In genomic region chr5:129583761-129584582, GRCm38 (mm10) we compare ENCODE assay signal across 8 mouse cellular contexts. TPM values are rescaled to one million over a fixed set of nuclear protein-coding genes. Genes with fewer than 3 reads are reported as not detected.
DNase-seq lines count a peak whose midpoint lies in the region; ATAC-seq and TF ChIP-seq lines count a peak whose summit lies in the region.

TSS of gene Mmp17 (plus strand) at chr5:129584169.

- no peak within 1 kb of the TSS for H3K27ac ChIP-seq in heart, embryonic 11.5 days (ENCODE audit: low read depth, low read length)
- H3K27ac ChIP-seq in kidney, embryonic 15.5 days: no peak within 1 kb of the TSS
- no peak within 1 kb of the TSS for H3K27ac ChIP-seq in limb, embryonic 15.5 days
- H3K27ac ChIP-seq in midbrain, postnatal 0 days (ENCODE audit: low read depth, low read length): peak within 1 kb of the TSS; percentile 44

- peaks cover 89% of the 10 kb centered on the region for H3K27me3 ChIP-seq in erythroblast, embryonic 14.5 days (ENCODE audit: control insufficient read depth)
- H3K27me3 ChIP-seq in heart, embryonic 11.5 days (ENCODE audit: control insufficient read depth, insufficient read depth, low read length): peaks cover 62% of the 10 kb centered on the region
- peaks cover 69% of the 10 kb centered on the region for H3K27me3 ChIP-seq in kidney, embryonic 15.5 days
- H3K27me3 ChIP-seq in limb, embryonic 15.5 days: peaks cover 55% of the 10 kb centered on the region
- H3K27me3 ChIP-seq in midbrain, postnatal 0 days (ENCODE audit: insufficient read depth, low read length): peaks cover 4% of the 10 kb centered on the region; the same call in 1 of the 2 replicates

- TF ChIP-seq CTCF in midbrain, postnatal 0 days (IDR thresholded peaks at IDR 0.05): peak; percentile 85

- peak within 1 kb of the TSS; percentile 92 for H3K4me2 ChIP-seq in heart, embryonic 11.5 days
- H3K4me2 ChIP-seq in kidney, embryonic 15.5 days: peak within 1 kb of the TSS; percentile 99
- peak within 1 kb of the TSS; percentile 100 for H3K4me2 ChIP-seq in limb, embryonic 15.5 days
- peak within 1 kb of the TSS; percentile 74 for H3K4me2 ChIP-seq in midbrain, postnatal 0 days (ENCODE audit: low read depth, low read length, poor library complexity, severe bottlenecking)

- H3K4me3 ChIP-seq in erythroblast, embryonic 14.5 days (replicated peaks): peak within 1 kb of the TSS; percentile 64
- peak within 1 kb of the TSS; percentile 49 for H3K4me3 ChIP-seq in heart, embryonic 11.5 days (ENCODE audit: low read depth, low read length)
- H3K4me3 ChIP-seq in kidney, embryonic 15.5 days (replicated peaks): peak within 1 kb of the TSS; percentile 72
- H3K4me3 ChIP-seq in limb, embryonic 15.5 days: peak within 1 kb of the TSS; percentile 67
- peak within 1 kb of the TSS; percentile 63 for H3K4me3 ChIP-seq in midbrain, postnatal 0 days (ENCODE audit: low read depth, low read length)

- peak within 1 kb of the TSS; percentile 64 for H3K9ac ChIP-seq in heart, embryonic 11.5 days (ENCODE audit: low read depth, low read length)
- H3K9ac ChIP-seq in kidney, embryonic 15.5 days: peak within 1 kb of the TSS; percentile 62
- H3K9ac ChIP-seq in limb, embryonic 15.5 days: peak within 1 kb of the TSS; percentile 42
- H3K9ac ChIP-seq in midbrain, postnatal 0 days (replicated peaks; ENCODE audit: low read length, poor library complexity, severe bottlenecking): peak within 1 kb of the TSS; percentile 70

- peaks cover 28% of the 10 kb centered on the region for H3K4me1 ChIP-seq in erythroblast, embryonic 14.5 days (ENCODE audit: control insufficient read depth)
- peaks cover 8% of the 10 kb centered on the region; the same call in 1 of the 2 replicates for H3K4me1 ChIP-seq in heart, embryonic 11.5 days (ENCODE audit: control insufficient read depth, insufficient read depth, low read length)
- H3K4me1 ChIP-seq in kidney, embryonic 15.5 days: peaks cover 32% of the 10 kb centered on the region
- H3K4me1 ChIP-seq in limb, embryonic 15.5 days: peaks cover 32% of the 10 kb centered on the region
- peaks cover 4% of the 10 kb centered on the region; the same call in 1 of the 2 replicates for H3K4me1 ChIP-seq in midbrain, postnatal 0 days (ENCODE audit: insufficient read depth, low read length)

- H3K36me3 ChIP-seq in erythroblast, embryonic 14.5 days (ENCODE audit: control insufficient read depth): no peaks in the 10 kb centered on the region
- no peaks in the 10 kb centered on the region for H3K36me3 ChIP-seq in heart, embryonic 11.5 days (ENCODE audit: control insufficient read depth, insufficient read depth, low read length)
- H3K36me3 ChIP-seq in kidney, embryonic 15.5 days: no peaks in the 10 kb centered on the region
- H3K36me3 ChIP-seq in limb, embryonic 15.5 days: no peaks in the 10 kb centered on the region
- no peaks in the 10 kb centered on the region for H3K36me3 ChIP-seq in midbrain, postnatal 0 days (ENCODE audit: insufficient read depth, low read length)

- under 1% methylated on average over 74 of the region's 80 CpGs for WGBS in heart, embryonic 11.5 days (ENCODE audit: insufficient replicate concordance)
- under 1% methylated on average over 79 of the region's 80 CpGs for WGBS in kidney, embryonic 15.5 days
- WGBS in limb, embryonic 15.5 days: under 1% methylated on average over 78 of the region's 80 CpGs
- under 1% methylated on average over 63 of the region's 80 CpGs for WGBS in midbrain, postnatal 0 days

- peak; percentile 89 for DNase-seq in CD4-positive helper T cell, adult 2 months (ENCODE audit: low read depth, low spot score)
- peak; percentile 83 for DNase-seq in brain, embryonic 18.5 days (ENCODE audit: low read depth, low spot score)
- DNase-seq in midbrain, postnatal 0 days (ENCODE audit: low spot score): peak; percentile 92
- peak; percentile 82 to 86 for DNase-seq in spleen, postnatal 10 days (ENCODE audit: low spot score in 2 of 2)

- ATAC-seq in heart, embryonic 11.5 days (replicated peaks; ENCODE audit: insufficient number of reproducible peaks, low FRiP score, low TSS enrichment): peak; percentile 86
- peak; percentile 93 for ATAC-seq in kidney, embryonic 15.5 days (replicated peaks; ENCODE audit: low FRiP score)
- peak; percentile 83 for ATAC-seq in limb, embryonic 15.5 days (ENCODE audit: insufficient number of reproducible peaks, low FRiP score, low TSS enrichment, low read depth)
- peak; percentile 88 for ATAC-seq in midbrain, postnatal 0 days (ENCODE audit: low FRiP score)

- H3K9me3 ChIP-seq in erythroblast, embryonic 14.5 days (ENCODE audit: control insufficient read depth, low read length): no peaks in the 10 kb centered on the region; the same call in 1 of the 2 replicates
- H3K9me3 ChIP-seq in heart, embryonic 11.5 days (replicated peaks; ENCODE audit: control insufficient read depth, low read length): no peaks in the 10 kb centered on the region
- no peaks in the 10 kb centered on the region for H3K9me3 ChIP-seq in kidney, embryonic 15.5 days (replicated peaks)
- H3K9me3 ChIP-seq in limb, embryonic 15.5 days: no peaks in the 10 kb centered on the region
- H3K9me3 ChIP-seq in midbrain, postnatal 0 days (ENCODE audit: low read length): no peaks in the 10 kb centered on the region

RNA-seq across cellular contexts. Expression of gene Mmp17, which starts in this region (rescaled TPM):
- 0.01 and 0.07 TPM in 2 replicates for polyA plus RNA-seq in erythroblast, embryonic 14.5 days (2012)
- polyA plus RNA-seq in heart, embryonic 11.5 days (2014; fragmentation: Nextera tagmentation; extraction: Ambion mirVana): 0.37 and 0.51 TPM in 2 replicates
- polyA plus RNA-seq in kidney, embryonic 15.5 days (2015; fragmentation: Nextera tagmentation; extraction: Ambion mirVana): 3.9 and 4.1 TPM in 2 replicates
- polyA plus RNA-seq in limb, embryonic 15.5 days (2015; fragmentation: Nextera tagmentation; extraction: Ambion mirVana): 1.4 and 1.5 TPM in 2 replicates
- 22.9 and 24.6 TPM in 2 replicates for total RNA-seq in midbrain, postnatal 0 days (2014; rRNA removed)
- 10.0 and 11.6 TPM in 2 replicates for polyA plus RNA-seq in midbrain, postnatal 0 days (2015; fragmentation: Nextera tagmentation; extraction: Ambion mirVana)

Comparison
In these comparisons a context has a peak if more than half of its experiments do, and no peak if none do; other contexts are left out.
1. Peak in ATAC-seq, H3K4me3 ChIP-seq, H3K9ac ChIP-seq and H3K4me2 ChIP-seq in heart, embryonic 11.5 days; RNA of the gene not detected or under 1 TPM.